Mouse (Mus musculus) left cerebral cortex, adult 2 months (tissue): ENCODE results near the gene Psmb9. TPM values are rescaled to one million over a fixed set of nuclear protein-coding genes. Genes with fewer than 3 reads are reported as not detected.
"Not testable (repeated sequence)": the region's sequence is repeated elsewhere in the genome, so short reads cannot be mapped to it uniquely, and the experiment has no call there.

Experiments
- DNase-seq, 2 experiments: peaks; one replicate each; pipeline ENCODE4 v3.0.0; 2021 to 2022; ENCODE audit warnings: low spot score in 2 of 2, mixed read lengths in 1 of 2; ENCODE audit errors: extremely low spot score in 1 of 2
- H3K27ac ChIP-seq: fragments of 200-600 bp; 2 replicates; pipeline ENCODE4 v1.8.1; 2022
- H3K4me3 ChIP-seq: fragments of 200-600 bp; 2 replicates; pipeline ENCODE4 v1.8.1; 2022
- CTCF ChIP-seq: fragments of 200-600 bp; IDR thresholded peaks from 2 replicates; pipeline ENCODE4 v1.8.1; 2022; ENCODE audit warnings: antibody characterized with exemption, mild to moderate bottlenecking, moderate library complexity
- intact Hi-C: fragments of 180-260 bp; cut with DNase I; formaldehyde crosslinking; loops from one replicate; pipeline ENCODE4 v1.15.1; 2025
- long read RNA-seq, 2 experiments: library from polyadenylated mRNA; stranded (forward); transcript quantifications; one replicate each; pipeline ENCODE4 v2.0.0; 2021; ENCODE audit warnings: borderline mapping rate in 2 of 2
- total RNA-seq, 2 experiments: library from RNA; stranded (reverse); gene quantifications; 2 replicates each; pipeline ENCODE4 v1.2.3; 2021

Psmb9 gene
- total RNA-seq = 1 to 10 TPM; 1.1 to 2.0 TPM
- long read RNA-seq, experiment 1 = 0 reads
- long read RNA-seq, experiment 2, partial matches to known transcripts = 0 of 1 reads
- long read RNA-seq, experiment 2, other reads (novel, unspliced or antisense) = 0 of 1 reads

GRCm38 (mm10) chr17:34187261-34187916 lies at the start of gene Psmb9, which contains the start of gene Tap1:
Gene Psmb9, minus strand, starts transcription at chr17:34187764.
Gene Tap1, plus strand, starts transcription at chr17:34187553.
- H3K27ac ChIP-seq = peak within 1 kb of the TSS; percentile 42
- H3K4me3 ChIP-seq = peak within 1 kb of the TSS; percentile 68
- intact Hi-C loops = no loop called here
- TF ChIP-seq CTCF = no peak
- DNase-seq = peak; percentile 95

DNA sequence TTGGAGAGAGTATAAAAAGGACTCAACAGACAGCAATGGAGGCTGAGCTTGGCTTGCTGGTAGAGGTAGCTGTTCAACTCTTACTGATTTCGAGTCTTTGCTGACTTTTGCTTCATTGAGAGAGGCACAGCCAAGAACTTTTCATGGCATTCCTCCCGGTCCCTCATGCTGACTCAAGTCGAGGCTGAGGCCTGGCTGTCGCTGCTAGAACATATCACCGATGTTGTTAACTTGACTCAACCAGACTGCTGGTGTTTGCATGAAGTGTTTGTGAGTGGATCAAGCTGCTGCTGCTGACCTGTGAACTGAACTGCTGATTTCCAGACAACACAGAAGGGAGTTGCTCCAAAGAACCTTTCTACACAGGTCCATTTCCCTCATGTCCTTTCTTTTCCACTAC lies 49.1 kb upstream of the Psmb9 start:
- intact Hi-C loops = loop anchor here (5.0 kb wide), 1 partner anchor 159 kb away; no protein-coding TSS in a partner anchor
- H3K4me3 ChIP-seq = no peak overlapping the region
- no peak overlapping the region for H3K27ac ChIP-seq
- DNase-seq = no peak
- no peak for TF ChIP-seq CTCF

DNA sequence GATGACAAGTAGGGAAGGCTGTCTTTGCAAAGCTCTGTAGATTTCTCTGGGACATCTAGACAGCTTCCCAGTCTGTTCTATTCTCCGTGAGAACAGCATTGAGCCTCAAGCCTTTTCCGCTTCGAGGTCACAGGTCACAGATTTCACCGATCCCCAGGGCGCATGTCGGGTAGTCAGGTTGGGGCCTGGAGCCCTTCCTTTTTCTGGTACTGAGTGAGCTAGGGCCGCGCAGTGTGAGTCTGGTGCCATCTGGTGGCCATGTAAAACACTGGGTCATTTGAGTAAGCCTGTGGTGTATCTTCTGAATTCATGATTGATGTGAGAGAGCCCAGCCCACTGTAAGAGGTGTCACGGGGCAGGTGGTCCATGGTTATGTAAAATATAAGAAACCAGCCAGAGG lies 47.4 kb upstream of the Psmb9 start:
- intact Hi-C loops = loop anchor here (2.0 to 5.0 kb wide), 2 partner anchors 64 to 158 kb away; no protein-coding TSS in a partner anchor
- peak; percentile 91 for TF ChIP-seq CTCF

GRCm38 (mm10) chr17:34232021-34232420 lies 44.5 kb upstream of the Psmb9 start:
- DNase-seq, intact Hi-C loops, H3K4me3 ChIP-seq, H3K27ac ChIP-seq: not testable (repeated sequence)

More for the DNA sequence above, 47.4 kb upstream of the Psmb9 start:
- no peak overlapping the region for H3K27ac ChIP-seq
- H3K4me3 ChIP-seq = no peak overlapping the region
- peak; percentile 68 for DNase-seq

DNA sequence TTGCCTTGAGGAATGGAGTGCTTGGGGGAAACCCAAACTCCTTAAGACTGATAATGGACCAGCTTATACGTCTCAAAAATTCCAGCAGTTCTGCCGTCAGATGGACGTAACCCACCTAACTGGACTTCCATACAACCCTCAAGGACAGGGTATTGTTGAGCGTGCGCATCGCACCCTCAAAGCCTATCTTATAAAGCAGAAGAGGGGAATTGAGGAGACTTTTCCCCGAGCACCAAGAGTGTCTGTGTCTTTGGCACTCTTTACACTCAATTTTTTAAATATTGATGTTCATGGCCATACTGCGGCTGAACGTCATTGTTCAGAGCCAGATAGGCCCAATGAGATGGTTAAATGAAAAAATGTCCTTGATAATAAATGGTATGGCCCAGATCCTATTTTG lies 43.4 kb upstream of the Psmb9 start:
- intact Hi-C loops, DNase-seq: not testable (repeated sequence)

DNA sequence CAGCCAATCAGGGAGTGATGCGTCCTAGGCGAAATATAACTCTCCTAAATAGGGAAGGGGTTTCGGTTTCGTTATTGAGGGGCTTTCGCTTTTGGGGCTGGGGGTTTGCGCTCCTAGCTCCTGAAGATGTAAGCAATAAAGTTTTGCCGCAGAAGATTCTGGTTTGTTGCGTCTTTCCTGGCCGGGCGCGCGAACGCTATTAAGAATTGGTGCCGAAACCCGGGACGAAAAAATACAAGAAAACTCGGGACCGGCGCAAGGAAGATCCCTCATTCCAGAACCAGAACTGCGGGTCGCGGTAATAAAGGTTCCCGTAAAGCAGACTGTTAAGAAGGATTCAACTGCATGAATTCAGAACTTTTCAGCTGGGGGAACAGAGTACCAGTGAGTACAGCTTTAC lies 38.3 kb upstream of the Psmb9 start:
- intact Hi-C loops, H3K27ac ChIP-seq, DNase-seq, H3K4me3 ChIP-seq: not testable (repeated sequence)

More for the DNA sequence above, 43.4 kb upstream of the Psmb9 start:
- not testable (repeated sequence) for H3K27ac ChIP-seq, H3K4me3 ChIP-seq

- intact Hi-C loops = no loop called here
- Histone ChIP-seq H3K4me3 (no peak overlapping the region), H3K27ac (no peak overlapping the region)
- no peak for DNase-seq
- no peak for TF ChIP-seq CTCF
Observed at GRCm38 (mm10) chr17:34225426-34225825, 37.9 kb upstream of the Psmb9 start.

- H3K4me3 ChIP-seq = no peak overlapping the region
- TF ChIP-seq CTCF = no peak
- intact Hi-C loops = no loop called here
- no peak for DNase-seq
- H3K27ac ChIP-seq = no peak overlapping the region
Observed at GRCm38 (mm10) chr17:34224816-34225215, 37.3 kb upstream of the Psmb9 start.

- DNase-seq, H3K4me3 ChIP-seq, intact Hi-C loops, H3K27ac ChIP-seq: not testable (repeated sequence)
Observed at GRCm38 (mm10) chr17:34220401-34220800, 32.8 kb upstream of the Psmb9 start.

DNA sequence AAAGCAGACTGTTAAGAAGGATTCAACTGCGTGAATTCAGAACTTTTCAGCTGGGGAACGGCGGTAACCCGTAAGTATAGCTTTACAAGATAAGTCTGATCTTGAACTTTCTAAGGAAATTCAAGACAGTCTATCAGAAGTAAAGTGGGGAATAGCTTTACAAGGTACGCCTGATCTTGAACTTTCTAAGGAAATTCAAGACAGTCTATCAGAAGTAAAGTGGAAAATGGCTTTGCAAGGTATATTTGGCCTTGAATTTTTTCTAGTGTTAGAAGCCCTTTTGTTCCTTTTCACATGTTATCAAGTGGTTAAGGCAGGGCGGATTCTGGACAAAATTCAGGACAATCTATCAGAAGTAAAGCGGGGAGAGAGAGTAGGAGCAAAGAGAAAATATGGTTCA lies 32.2 kb upstream of the Psmb9 start:
- H3K27ac ChIP-seq, DNase-seq, H3K4me3 ChIP-seq, intact Hi-C loops: not testable (repeated sequence)

DNA sequence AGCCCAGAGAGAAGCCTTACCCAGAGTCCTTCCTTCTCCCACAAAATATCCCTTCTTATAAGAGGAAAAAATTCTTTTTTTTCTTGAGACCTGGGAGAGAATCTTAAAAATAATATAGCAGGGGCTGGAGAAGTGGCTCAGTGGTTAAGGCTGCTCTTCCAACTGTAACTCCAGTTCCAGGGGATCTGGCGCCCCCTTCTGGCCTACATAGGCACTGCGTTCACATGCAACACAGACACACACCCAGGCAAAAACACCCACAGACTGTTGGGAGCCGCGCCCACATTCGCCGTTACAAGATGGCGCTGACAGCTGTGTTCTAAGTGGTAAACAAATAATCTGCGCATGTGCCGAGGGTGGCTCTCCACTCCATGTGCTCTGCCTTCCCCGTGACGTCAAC lies 31.5 kb upstream of the Psmb9 start:
- intact Hi-C loops, H3K4me3 ChIP-seq, DNase-seq: not testable (repeated sequence)
- H3K27ac ChIP-seq = peak overlapping the region; percentile 6; the same call in 1 of the 2 replicates
- TF ChIP-seq CTCF = peak; percentile 57

GRCm38 (mm10) chr17:34218675-34219074 lies 31.1 kb upstream of the Psmb9 start:
- intact Hi-C loops = no loop called here
- no peak for TF ChIP-seq CTCF
- Histone ChIP-seq H3K27ac (peak overlapping the region; percentile 6; the same call in 1 of the 2 replicates), H3K4me3 (no peak overlapping the region)
- DNase-seq = peak; percentile 22 to 39

GRCm38 (mm10) chr17:34217986-34218385 lies 30.4 kb upstream of the Psmb9 start:
- no peak overlapping the region for H3K4me3 ChIP-seq
- TF ChIP-seq CTCF = no peak
- DNase-seq = no peak
- intact Hi-C loops = no loop called here
- no peak overlapping the region for H3K27ac ChIP-seq
